Mouse (Mus musculus) E14TG2a.4 (cell line): ENCODE results near the gene Prr12.

Source experiments
- CTCF ChIP-seq: conservative IDR thresholded peaks from 2 replicates; pipeline ENCODE4 v1.5.1; 2014; ENCODE audit warnings: low read length
- NANOG ChIP-seq: IDR thresholded peaks from 2 replicates; pipeline ENCODE4 v1.6.1; 2014; ENCODE audit warnings: borderline replicate concordance, low read length, mixed read lengths
- POU5F1 ChIP-seq: IDR thresholded peaks from 2 replicates; pipeline ENCODE4 v1.6.1; 2014; ENCODE audit warnings: low read length, borderline replicate concordance

- TF ChIP-seq CTCF (no peak), NANOG (no peak), POU5F1 (no peak)
Measured at GRCm38 (mm10) chr7:45058607-45059571, 6.2 kb upstream of the Prr12 start.
